Mouse (Mus musculus): Measurements from ENCODE around the gene Skor1. TPM values are rescaled to one million over a fixed set of nuclear protein-coding genes. Genes with fewer than 3 reads are reported as not detected.

Skor1 gene
- polyA plus RNA-seq, 1 experiment, result not detected

DNA sequence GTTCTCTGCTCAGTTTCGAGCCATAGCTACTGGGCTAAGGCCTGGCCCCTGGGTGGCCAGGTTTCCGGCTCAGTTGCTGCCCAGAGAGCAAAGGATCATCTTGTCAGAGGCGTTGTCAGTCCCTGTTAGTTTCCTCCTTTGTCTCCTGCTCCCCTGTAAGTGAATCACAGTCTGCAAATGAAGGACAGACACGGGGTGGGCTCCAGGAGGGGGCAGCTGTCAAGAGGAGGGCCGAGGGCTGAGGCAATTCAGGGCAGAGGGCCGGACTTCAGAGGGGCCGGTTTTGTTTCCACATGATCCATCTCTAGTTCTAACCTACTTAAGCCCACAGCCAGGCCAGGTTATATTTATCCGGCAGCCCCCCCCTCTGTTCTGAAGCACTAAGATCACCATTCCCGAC is 16.3 kb upstream of the Skor1 start:
- TF ChIP-seq CEBPB (IDR thresholded peaks at IDR 0.05; ENCODE audit: low read depth) (no peak), CTCF (IDR thresholded peaks at IDR 0.05; ENCODE audit: control insufficient read depth, insufficient read depth, insufficient read length) (no peak), MAX (IDR thresholded peaks at IDR 0.05) (no peak), MYOD1 (IDR thresholded peaks at IDR 0.05; ENCODE audit: control insufficient read depth, insufficient read length, low read depth) (no peak), FOSL1 (IDR thresholded peaks at IDR 0.05; ENCODE audit: insufficient read depth, low read length, poor library complexity, severe bottlenecking) (no peak), MYOG (IDR thresholded peaks at IDR 0.05; ENCODE audit: control insufficient read depth, extremely low read depth, insufficient read length) (no peak), USF1 (IDR thresholded peaks at IDR 0.05; ENCODE audit: low read depth) (no peak)
- no peaks in the 10 kb centered on the region for H3K79me2 ChIP-seq (ENCODE audit: control insufficient read depth, insufficient read depth)
- H3K4me3 ChIP-seq (ENCODE audit: insufficient read depth, poor library complexity, severe bottlenecking), result no peak overlapping the region
- no peaks in the 10 kb centered on the region for H3K27me3 ChIP-seq (ENCODE audit: control insufficient read depth, insufficient read depth, insufficient read length)
- H3ac ChIP-seq (ENCODE audit: control insufficient read depth, insufficient read length, low read depth), result no peak overlapping the region
- no peaks in the 10 kb centered on the region for H3K36me3 ChIP-seq (ENCODE audit: control insufficient read depth, insufficient read depth)
- no peaks in the 10 kb centered on the region for H3K79me3 ChIP-seq (ENCODE audit: low read depth)

GRCm38 (mm10) chr9:63163756-63164155 is 15.0 kb upstream of the Skor1 start:
- no peak overlapping the region for H3K4me3 ChIP-seq (ENCODE audit: insufficient read depth, poor library complexity, severe bottlenecking)
- H3K79me2 ChIP-seq (ENCODE audit: control insufficient read depth, insufficient read depth), result no peaks in the 10 kb centered on the region
- no peak for TF ChIP-seq MYOD1 (IDR thresholded peaks at IDR 0.05; ENCODE audit: control insufficient read depth, insufficient read length, low read depth)
- TF ChIP-seq USF1 (IDR thresholded peaks at IDR 0.05; ENCODE audit: low read depth), result no peak
- no peak overlapping the region for H3ac ChIP-seq (ENCODE audit: control insufficient read depth, insufficient read length, low read depth)
- H3K79me3 ChIP-seq (ENCODE audit: low read depth), result no peaks in the 10 kb centered on the region
- H3K27me3 ChIP-seq (ENCODE audit: control insufficient read depth, insufficient read depth, insufficient read length), result peaks cover 4% of the 10 kb centered on the region
- H3K36me3 ChIP-seq (ENCODE audit: control insufficient read depth, insufficient read depth), result no peaks in the 10 kb centered on the region

DNA sequence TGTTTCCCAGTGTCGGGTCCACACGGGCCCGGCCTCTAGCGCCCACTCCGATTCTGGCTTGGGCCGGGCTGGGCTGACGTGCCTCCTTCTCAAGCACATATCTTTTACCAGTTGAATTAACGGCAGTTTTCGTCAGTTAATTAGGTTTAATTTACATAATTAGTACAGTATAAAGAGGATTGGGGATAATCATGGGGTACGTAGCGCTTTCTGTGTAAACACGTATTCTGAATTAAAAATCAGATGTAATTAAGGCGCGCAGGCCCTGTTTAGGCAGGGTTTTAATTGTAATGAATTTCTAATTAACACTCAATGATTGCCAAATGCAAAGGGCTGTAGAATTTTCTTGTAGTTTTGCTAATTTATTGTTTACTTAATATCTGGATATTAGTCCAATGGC is 3.2 kb upstream of the Skor1 start:
- peaks cover 71% of the 10 kb centered on the region for H3K27me3 ChIP-seq (ENCODE audit: control insufficient read depth, insufficient read depth, insufficient read length)

DNA sequence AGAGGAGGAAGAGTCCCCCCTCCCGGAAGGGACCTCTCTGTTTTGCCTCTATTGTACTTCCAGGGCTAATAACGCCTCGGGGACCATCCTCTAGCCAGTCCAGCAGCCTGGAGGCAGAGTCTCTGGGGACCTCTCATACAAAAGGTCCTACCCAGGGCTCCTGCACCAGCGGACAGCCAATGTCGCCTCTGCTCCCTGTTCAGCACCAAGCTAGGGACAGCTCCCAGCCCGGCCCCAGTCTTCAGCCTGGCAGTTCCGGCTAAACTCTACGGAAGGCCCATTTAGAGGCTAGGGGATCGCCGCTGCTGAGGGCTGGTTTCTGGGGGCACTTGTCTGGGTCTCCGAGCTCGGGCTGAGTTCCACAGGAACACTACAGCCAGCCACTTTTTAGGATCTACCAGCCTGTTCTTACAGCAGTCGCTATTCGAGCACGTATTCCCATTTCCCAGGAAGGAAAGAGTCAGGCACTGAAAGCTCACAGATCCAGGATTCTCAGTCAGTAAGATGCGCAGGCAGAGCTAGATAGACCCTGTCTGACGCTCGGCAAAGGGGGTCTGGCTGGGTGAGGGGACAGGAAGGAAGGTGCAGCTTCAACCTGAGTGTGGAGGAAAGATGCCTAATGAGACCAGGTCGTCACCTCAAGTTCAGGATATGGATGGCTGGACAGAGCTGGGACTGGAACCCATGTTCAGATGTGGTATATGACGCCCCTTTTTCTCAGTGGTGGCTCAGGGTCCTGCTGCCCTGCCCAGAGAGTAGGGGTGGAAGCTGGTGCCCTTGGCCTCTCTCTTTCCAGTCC is 2.5 kb upstream of the Skor1 start:
- TF ChIP-seq MYOD1 (IDR thresholded peaks at IDR 0.05; ENCODE audit: control insufficient read depth, insufficient read length, low read depth) (no peak), MYOG (IDR thresholded peaks at IDR 0.05; ENCODE audit: control insufficient read depth, extremely low read depth, insufficient read length) (no peak), CEBPB (IDR thresholded peaks at IDR 0.05; ENCODE audit: low read depth) (no peak), USF1 (IDR thresholded peaks at IDR 0.05; ENCODE audit: low read depth) (no peak), CTCF (IDR thresholded peaks at IDR 0.05; ENCODE audit: control insufficient read depth, insufficient read depth, insufficient read length) (no peak), FOSL1 (IDR thresholded peaks at IDR 0.05; ENCODE audit: insufficient read depth, low read length, poor library complexity, severe bottlenecking) (no peak), MAX (IDR thresholded peaks at IDR 0.05) (no peak)

More for the DNA sequence above, 3.2 kb upstream of the Skor1 start:
- no peak for TF ChIP-seq FOSL1 (IDR thresholded peaks at IDR 0.05; ENCODE audit: insufficient read depth, low read length, poor library complexity, severe bottlenecking)
- TF ChIP-seq CEBPB (IDR thresholded peaks at IDR 0.05; ENCODE audit: low read depth), result no peak
- TF ChIP-seq MAX (IDR thresholded peaks at IDR 0.05), result no peak
- no peak for TF ChIP-seq MYOD1 (IDR thresholded peaks at IDR 0.05; ENCODE audit: control insufficient read depth, insufficient read length, low read depth)
- no peak for TF ChIP-seq MYOG (IDR thresholded peaks at IDR 0.05; ENCODE audit: control insufficient read depth, extremely low read depth, insufficient read length)
- no peak for TF ChIP-seq CTCF (IDR thresholded peaks at IDR 0.05; ENCODE audit: control insufficient read depth, insufficient read depth, insufficient read length)
- TF ChIP-seq USF1 (IDR thresholded peaks at IDR 0.05; ENCODE audit: low read depth), result no peak
- Histone ChIP-seq H3K4me3 (ENCODE audit: insufficient read depth, poor library complexity, severe bottlenecking) (no peak overlapping the region), H3K79me2 (ENCODE audit: control insufficient read depth, insufficient read depth) (no peaks in the 10 kb centered on the region), H3ac (ENCODE audit: control insufficient read depth, insufficient read length, low read depth) (no peak overlapping the region), H3K79me3 (ENCODE audit: low read depth) (no peaks in the 10 kb centered on the region), H3K36me3 (ENCODE audit: control insufficient read depth, insufficient read depth) (no peaks in the 10 kb centered on the region)

DNA sequence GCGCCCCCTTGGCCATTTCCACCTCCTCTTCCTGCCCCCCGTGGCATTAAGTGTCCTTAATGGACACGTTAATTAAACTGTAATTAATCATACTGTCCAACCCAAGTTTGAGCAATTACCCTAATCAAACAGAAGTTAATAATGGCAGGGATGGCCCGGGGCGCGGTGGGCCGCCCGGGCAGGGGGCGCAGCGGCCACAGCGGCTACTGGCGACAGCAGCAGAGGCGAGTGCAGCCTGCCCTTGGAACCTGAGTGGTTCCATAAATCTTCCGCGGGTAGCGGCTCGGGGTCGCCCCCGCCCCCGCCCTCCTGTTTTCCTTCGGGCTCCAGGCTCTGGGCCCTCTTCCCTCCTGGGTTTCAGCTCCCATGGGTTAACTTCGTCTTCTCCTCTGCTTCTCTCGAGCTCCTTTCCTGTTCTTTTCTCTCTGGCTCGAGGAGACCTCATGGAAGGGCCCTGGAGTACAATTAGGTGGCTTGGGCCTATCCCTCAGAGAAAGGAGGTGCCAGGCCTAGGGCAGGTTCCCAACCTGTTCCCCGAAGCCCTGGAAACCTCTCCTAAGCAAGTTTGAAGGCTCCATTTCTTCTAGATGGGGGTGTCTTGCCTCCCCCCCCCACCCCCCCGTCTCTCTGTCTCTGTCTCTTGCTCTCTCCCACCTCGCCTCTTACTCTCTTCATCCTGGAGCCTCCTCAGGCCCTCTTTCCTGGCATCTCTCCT is 1.5 kb upstream of the Skor1 start:
- H3K79me3 ChIP-seq (ENCODE audit: low read depth), result no peaks in the 10 kb centered on the region
- peaks cover 80% of the 10 kb centered on the region for H3K27me3 ChIP-seq (ENCODE audit: control insufficient read depth, insufficient read depth, insufficient read length)

More for the DNA sequence above, 2.5 kb upstream of the Skor1 start:
- Histone ChIP-seq H3ac (ENCODE audit: control insufficient read depth, insufficient read length, low read depth) (no peak overlapping the region), H3K79me2 (ENCODE audit: control insufficient read depth, insufficient read depth) (no peaks in the 10 kb centered on the region), H3K79me3 (ENCODE audit: low read depth) (no peaks in the 10 kb centered on the region), H3K36me3 (ENCODE audit: control insufficient read depth, insufficient read depth) (no peaks in the 10 kb centered on the region), H3K4me3 (ENCODE audit: insufficient read depth, poor library complexity, severe bottlenecking) (no peak overlapping the region), H3K27me3 (ENCODE audit: control insufficient read depth, insufficient read depth, insufficient read length) (peaks cover 76% of the 10 kb centered on the region)

More for the DNA sequence above, 1.5 kb upstream of the Skor1 start:
- Histone ChIP-seq H3K79me2 (ENCODE audit: control insufficient read depth, insufficient read depth) (no peaks in the 10 kb centered on the region), H3K4me3 (ENCODE audit: insufficient read depth, poor library complexity, severe bottlenecking) (no peak overlapping the region), H3K36me3 (ENCODE audit: control insufficient read depth, insufficient read depth) (no peaks in the 10 kb centered on the region), H3ac (ENCODE audit: control insufficient read depth, insufficient read length, low read depth) (no peak overlapping the region)
- TF ChIP-seq CEBPB (IDR thresholded peaks at IDR 0.05; ENCODE audit: low read depth) (no peak), CTCF (IDR thresholded peaks at IDR 0.05; ENCODE audit: control insufficient read depth, insufficient read depth, insufficient read length) (no peak), FOSL1 (IDR thresholded peaks at IDR 0.05; ENCODE audit: insufficient read depth, low read length, poor library complexity, severe bottlenecking) (no peak), MYOD1 (IDR thresholded peaks at IDR 0.05; ENCODE audit: control insufficient read depth, insufficient read length, low read depth) (no peak), MYOG (IDR thresholded peaks at IDR 0.05; ENCODE audit: control insufficient read depth, extremely low read depth, insufficient read length) (no peak), MAX (IDR thresholded peaks at IDR 0.05) (no peak), USF1 (IDR thresholded peaks at IDR 0.05; ENCODE audit: low read depth) (no peak)
